Mouse (Mus musculus): ENCODE data around the gene Ralgps2. TPM values are rescaled to one million over a fixed set of nuclear protein-coding genes. Genes with fewer than 3 reads are reported as not detected.

The Ralgps2 gene
- polyA plus RNA-seq, 1 experiment, result 60.3 TPM

- peaks cover 91% of the 10 kb centered on the region for H3K36me3 ChIP-seq (replicated peaks; ENCODE audit: low read length)
These were observed 69.4 kb downstream of the Ralgps2 start for GRCm38 (mm10) chr1:156870028-156870427.

GRCm38 (mm10) chr1:156864240-156864639 lies 75.2 kb downstream of the Ralgps2 start:
- peaks cover 42% of the 10 kb centered on the region for H3K4me1 ChIP-seq
- H3K27me3 ChIP-seq (replicated peaks), result no peaks in the 10 kb centered on the region
- TF ChIP-seq FLI1 (IDR thresholded peaks at IDR 0.05; ENCODE audit: low read length), result no peak
- no peak for TF ChIP-seq GATA1 (IDR thresholded peaks at IDR 0.05; ENCODE audit: borderline replicate concordance, low read length)
- H3K9me3 ChIP-seq, result no peaks in the 10 kb centered on the region
- peaks cover 83% of the 10 kb centered on the region for H3K36me3 ChIP-seq (replicated peaks; ENCODE audit: low read length)
- H3K4me3 ChIP-seq (replicated peaks), result no peak overlapping the region

More at GRCm38 (mm10) chr1:156870028-156870427, 69.4 kb downstream of the Ralgps2 start:
- Histone ChIP-seq H3K4me1 (peaks cover 6% of the 10 kb centered on the region; the same call in 1 of the 2 replicates), H3K4me3 (replicated peaks) (no peak overlapping the region), H3K9me3 (no peaks in the 10 kb centered on the region), H3K27me3 (replicated peaks) (no peaks in the 10 kb centered on the region)
- TF ChIP-seq FLI1 (IDR thresholded peaks at IDR 0.05; ENCODE audit: low read length) (no peak), GATA1 (IDR thresholded peaks at IDR 0.05; ENCODE audit: borderline replicate concordance, low read length) (no peak)

DNA sequence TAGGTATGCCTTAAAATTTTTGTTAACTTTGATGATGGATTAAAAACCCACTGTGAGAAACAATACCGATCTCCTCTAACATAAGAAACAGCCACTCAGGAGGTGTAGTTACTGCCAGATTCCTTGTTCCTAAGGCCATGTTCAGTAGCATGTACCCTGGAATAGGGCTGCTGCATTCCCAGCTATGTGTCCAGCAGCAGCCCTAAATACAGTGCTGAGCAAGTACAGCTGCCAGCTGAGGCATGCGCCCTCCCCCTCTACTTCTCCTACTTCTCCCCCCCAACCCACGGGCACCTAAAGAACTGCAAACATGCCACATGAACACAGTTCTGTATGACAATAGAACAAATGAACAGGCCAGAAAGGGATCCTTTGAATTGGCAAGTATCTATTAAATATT lies 75.7 kb downstream of the Ralgps2 start:
- no peaks in the 10 kb centered on the region for H3K27me3 ChIP-seq (replicated peaks)
- H3K36me3 ChIP-seq (replicated peaks; ENCODE audit: low read length), result peaks cover 80% of the 10 kb centered on the region
- H3K9me3 ChIP-seq, result no peaks in the 10 kb centered on the region
- peaks cover 45% of the 10 kb centered on the region for H3K4me1 ChIP-seq
- H3K4me3 ChIP-seq (replicated peaks), result no peak overlapping the region
- TF ChIP-seq GATA1 (IDR thresholded peaks at IDR 0.05; ENCODE audit: borderline replicate concordance, low read length) (no peak), FLI1 (IDR thresholded peaks at IDR 0.05; ENCODE audit: low read length) (no peak)

DNA sequence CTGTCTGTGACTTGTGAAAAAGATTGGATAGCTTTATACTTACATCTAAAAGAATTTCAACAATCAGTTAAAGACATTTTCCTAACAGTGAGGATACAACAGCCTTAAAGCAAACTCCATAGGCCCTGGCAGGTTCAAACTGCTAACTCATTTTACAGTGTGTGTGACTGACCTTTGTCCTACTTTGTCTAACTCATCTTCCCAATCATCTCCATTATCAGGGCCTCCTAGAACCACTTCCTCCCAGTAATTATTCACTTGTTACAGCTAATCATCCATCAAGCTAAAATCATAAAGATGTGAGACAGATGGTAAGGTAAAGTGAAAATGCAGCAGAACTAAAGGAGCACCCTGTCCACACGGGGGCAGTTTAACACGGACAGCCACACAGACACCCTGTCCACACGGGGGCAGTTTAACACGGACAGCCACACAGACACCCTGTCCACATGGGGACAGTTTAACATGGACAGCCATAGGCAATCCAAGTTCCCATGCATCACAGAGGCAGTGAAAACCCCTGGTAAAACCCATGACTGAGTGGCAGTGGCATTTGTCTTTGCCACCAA lies 77.9 kb downstream of the Ralgps2 start:
- H3K27me3 ChIP-seq (replicated peaks), result no peaks in the 10 kb centered on the region
- H3K4me1 ChIP-seq, result peaks cover 48% of the 10 kb centered on the region
- no peaks in the 10 kb centered on the region for H3K9me3 ChIP-seq
- TF ChIP-seq FLI1 (IDR thresholded peaks at IDR 0.05; ENCODE audit: low read length) (no peak), GATA1 (IDR thresholded peaks at IDR 0.05; ENCODE audit: borderline replicate concordance, low read length) (no peak)
- peaks cover 76% of the 10 kb centered on the region for H3K36me3 ChIP-seq (replicated peaks; ENCODE audit: low read length)
- peak overlapping the region; percentile 59 for H3K4me3 ChIP-seq (replicated peaks)

DNA sequence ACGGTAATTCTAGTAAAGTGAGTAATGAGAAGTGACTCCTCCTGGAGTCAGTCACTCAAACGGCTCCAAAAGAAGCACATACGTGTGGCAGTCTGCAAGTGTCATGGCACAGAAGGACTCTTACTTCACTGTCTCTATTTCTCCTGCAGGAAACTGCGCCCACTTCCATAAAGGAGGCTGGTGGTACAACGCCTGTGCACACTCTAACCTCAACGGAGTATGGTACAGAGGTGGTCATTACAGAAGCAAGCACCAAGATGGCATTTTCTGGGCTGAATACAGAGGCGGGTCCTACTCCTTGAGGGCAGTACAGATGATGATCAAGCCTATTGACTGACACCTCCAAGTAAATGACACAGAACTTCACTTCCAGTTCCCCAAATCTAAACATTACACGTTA lies 79.2 kb downstream of the Ralgps2 start:
- Histone ChIP-seq H3K4me1 (peaks cover 50% of the 10 kb centered on the region), H3K4me3 (replicated peaks) (peak overlapping the region; percentile 53), H3K36me3 (replicated peaks; ENCODE audit: low read length) (peaks cover 76% of the 10 kb centered on the region), H3K9me3 (no peaks in the 10 kb centered on the region), H3K27me3 (replicated peaks) (no peaks in the 10 kb centered on the region)
- TF ChIP-seq GATA1 (IDR thresholded peaks at IDR 0.05; ENCODE audit: borderline replicate concordance, low read length), result no peak
- no peak for TF ChIP-seq FLI1 (IDR thresholded peaks at IDR 0.05; ENCODE audit: low read length)

DNA sequence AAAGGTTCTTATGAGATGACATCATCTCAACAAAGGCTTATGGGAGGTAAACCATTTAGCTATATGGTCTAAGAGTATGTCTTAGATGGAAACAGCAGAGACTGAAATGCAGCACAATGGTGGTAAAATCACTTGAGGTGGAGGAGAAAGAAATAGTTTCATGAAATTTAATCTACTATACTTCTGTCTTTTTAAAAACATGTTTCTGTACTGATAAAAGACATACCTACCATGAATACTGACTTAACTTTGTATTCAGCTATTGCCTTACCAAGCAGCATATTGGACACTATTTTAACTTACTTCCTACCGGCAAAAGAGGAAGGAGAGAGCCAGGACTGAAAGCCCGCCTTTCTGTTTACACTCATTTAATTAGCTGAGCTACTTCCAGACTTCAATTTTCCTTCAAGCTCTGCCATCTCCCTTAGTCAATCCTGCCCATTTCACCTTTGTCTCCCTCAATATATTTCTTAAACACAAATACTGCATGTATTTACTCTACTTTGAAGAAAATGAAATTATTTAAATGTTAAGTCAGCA lies 79.6 kb downstream of the Ralgps2 start:
- Histone ChIP-seq H3K4me1 (peaks cover 50% of the 10 kb centered on the region), H3K27me3 (replicated peaks) (no peaks in the 10 kb centered on the region), H3K9me3 (no peaks in the 10 kb centered on the region), H3K4me3 (replicated peaks) (no peak overlapping the region), H3K36me3 (replicated peaks; ENCODE audit: low read length) (peaks cover 71% of the 10 kb centered on the region)
- TF ChIP-seq GATA1 (IDR thresholded peaks at IDR 0.05; ENCODE audit: borderline replicate concordance, low read length) (no peak), FLI1 (IDR thresholded peaks at IDR 0.05; ENCODE audit: low read length) (no peak)

GRCm38 (mm10) chr1:156859156-156859555 lies 80.3 kb downstream of the Ralgps2 start:
- H3K4me3 ChIP-seq (replicated peaks), result no peak overlapping the region
- no peak for TF ChIP-seq FLI1 (IDR thresholded peaks at IDR 0.05; ENCODE audit: low read length)
- no peak for TF ChIP-seq GATA1 (IDR thresholded peaks at IDR 0.05; ENCODE audit: borderline replicate concordance, low read length)

DNA sequence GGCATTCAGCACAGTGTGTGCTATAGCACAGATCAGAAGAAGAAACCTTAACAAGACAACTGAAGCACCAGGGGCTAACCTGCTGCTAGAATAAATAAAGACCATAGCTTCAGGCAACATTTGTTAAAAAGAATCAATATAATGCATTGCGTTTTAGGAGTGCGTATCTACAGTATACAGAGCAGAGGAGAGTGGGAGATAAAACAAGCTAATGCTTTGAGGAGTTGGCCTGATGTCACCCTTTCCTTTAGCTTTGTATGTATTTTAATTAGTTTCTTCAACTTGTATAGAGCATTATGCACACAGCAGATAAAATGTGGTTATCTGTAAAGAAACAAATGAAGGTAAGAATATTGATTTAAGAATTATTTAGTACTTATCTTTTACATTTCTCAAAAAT lies 82.8 kb downstream of the Ralgps2 start:
- Histone ChIP-seq H3K36me3 (replicated peaks; ENCODE audit: low read length) (peaks cover 74% of the 10 kb centered on the region), H3K4me1 (peaks cover 40% of the 10 kb centered on the region), H3K4me3 (replicated peaks) (no peak overlapping the region), H3K27me3 (replicated peaks) (no peaks in the 10 kb centered on the region), H3K9me3 (no peaks in the 10 kb centered on the region)
- TF ChIP-seq GATA1 (IDR thresholded peaks at IDR 0.05; ENCODE audit: borderline replicate concordance, low read length), result no peak
- no peak for TF ChIP-seq FLI1 (IDR thresholded peaks at IDR 0.05; ENCODE audit: low read length)

More at GRCm38 (mm10) chr1:156859156-156859555, 80.3 kb downstream of the Ralgps2 start:
- no peaks in the 10 kb centered on the region for H3K27me3 ChIP-seq (replicated peaks)
- H3K4me1 ChIP-seq, result peaks cover 48% of the 10 kb centered on the region
- H3K9me3 ChIP-seq, result no peaks in the 10 kb centered on the region
- peaks cover 68% of the 10 kb centered on the region for H3K36me3 ChIP-seq (replicated peaks; ENCODE audit: low read length)

GRCm38 (mm10) chr1:156854558-156854957 lies 84.9 kb downstream of the Ralgps2 start:
- Histone ChIP-seq H3K9me3 (no peaks in the 10 kb centered on the region), H3K4me1 (peaks cover 23% of the 10 kb centered on the region), H3K4me3 (replicated peaks) (no peak overlapping the region), H3K27me3 (replicated peaks) (no peaks in the 10 kb centered on the region), H3K36me3 (replicated peaks; ENCODE audit: low read length) (peaks cover 68% of the 10 kb centered on the region)
- no peak for TF ChIP-seq GATA1 (IDR thresholded peaks at IDR 0.05; ENCODE audit: borderline replicate concordance, low read length)
- no peak for TF ChIP-seq FLI1 (IDR thresholded peaks at IDR 0.05; ENCODE audit: low read length)

DNA sequence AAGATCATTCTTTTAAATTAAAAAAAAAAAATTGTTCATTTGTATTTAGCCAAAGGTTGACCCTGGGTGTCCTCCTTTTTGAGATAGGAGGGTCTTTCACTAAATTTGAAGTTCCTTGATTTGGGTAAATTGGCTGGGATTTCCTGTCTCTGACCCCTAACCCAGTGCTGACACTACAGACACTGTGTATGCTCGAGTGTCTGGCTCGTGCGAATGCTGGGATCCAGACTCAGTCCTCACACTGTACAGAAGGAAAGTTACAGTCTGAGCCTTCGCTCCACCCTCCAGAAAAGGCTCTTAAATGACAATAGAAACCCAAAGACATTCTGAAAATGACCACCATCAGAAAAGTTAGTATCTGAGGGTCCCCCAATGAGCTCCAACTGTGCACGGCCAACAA lies 86.6 kb downstream of the Ralgps2 start:
- no peak overlapping the region for H3K4me3 ChIP-seq (replicated peaks)
- peaks cover 57% of the 10 kb centered on the region for H3K36me3 ChIP-seq (replicated peaks; ENCODE audit: low read length)
- no peaks in the 10 kb centered on the region for H3K9me3 ChIP-seq
- TF ChIP-seq GATA1 (IDR thresholded peaks at IDR 0.05; ENCODE audit: borderline replicate concordance, low read length) (no peak), FLI1 (IDR thresholded peaks at IDR 0.05; ENCODE audit: low read length) (no peak)
- H3K27me3 ChIP-seq (replicated peaks), result no peaks in the 10 kb centered on the region
- H3K4me1 ChIP-seq, result peaks cover 15% of the 10 kb centered on the region
